Mouse (Mus musculus): ENCODE data around the gene Adamts17.

Adamts17 gene

DNA sequence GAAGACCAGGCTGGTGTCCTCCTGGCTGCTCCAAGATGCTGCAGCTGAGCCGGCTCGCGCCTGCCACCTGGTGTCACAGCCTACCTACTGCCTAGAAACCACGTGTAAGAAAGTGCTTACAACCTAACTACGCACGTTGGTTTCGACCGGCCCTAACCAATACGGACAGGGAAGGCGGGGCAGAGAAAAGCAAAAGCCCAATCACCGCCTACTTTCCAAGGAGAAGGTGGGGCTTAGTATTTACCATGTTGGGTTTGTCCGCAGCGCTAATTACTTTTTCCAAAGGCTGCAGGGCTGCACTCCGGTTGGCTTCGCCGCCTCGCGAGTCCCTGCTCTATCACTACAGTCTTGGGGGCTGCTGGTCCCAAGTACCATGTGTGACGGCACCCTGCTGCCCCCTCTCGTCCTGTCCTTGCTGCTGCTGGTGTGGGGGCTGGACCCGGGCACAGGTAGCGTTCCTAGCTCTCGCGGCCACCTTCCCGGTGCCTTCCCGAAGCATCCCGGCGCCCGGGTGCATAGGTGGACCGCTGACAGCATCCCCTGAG, at the start of gene Adamts17:
Adamts17 (plus strand) TSS at position 273 of the 545 bp plus-strand sequence.
- ATAC-seq (ENCODE audit: insufficient number of reproducible peaks, low FRiP score, low TSS enrichment): peak; percentile 91

- ATAC-seq (ENCODE audit: insufficient number of reproducible peaks, low FRiP score, low TSS enrichment): no peak
Observed at GRCm38 (mm10) chr7:66789860-66790748, 49.4 kb upstream of the Adamts17 start.

DNA sequence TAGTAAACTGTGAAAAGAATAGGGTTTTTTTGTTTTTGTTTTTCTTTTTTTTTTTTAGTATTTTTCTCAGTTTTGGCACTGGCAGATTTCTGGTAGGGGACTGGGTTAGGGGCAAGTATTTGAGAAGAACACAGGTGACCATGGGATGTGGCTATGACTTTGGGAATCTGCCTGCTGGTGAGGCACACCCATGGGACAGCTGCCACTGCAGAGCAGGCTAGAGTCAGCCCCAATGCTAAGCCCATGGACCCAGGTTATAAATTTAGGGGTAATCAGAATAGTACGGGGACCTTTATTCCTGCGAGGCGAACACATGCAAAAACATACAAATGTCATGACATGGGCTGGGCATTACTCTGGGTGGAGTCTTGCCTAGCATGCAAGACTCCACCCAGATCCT, 48.5 kb upstream of the Adamts17 start:
- ATAC-seq (ENCODE audit: insufficient number of reproducible peaks, low FRiP score, low TSS enrichment): no peak

DNA sequence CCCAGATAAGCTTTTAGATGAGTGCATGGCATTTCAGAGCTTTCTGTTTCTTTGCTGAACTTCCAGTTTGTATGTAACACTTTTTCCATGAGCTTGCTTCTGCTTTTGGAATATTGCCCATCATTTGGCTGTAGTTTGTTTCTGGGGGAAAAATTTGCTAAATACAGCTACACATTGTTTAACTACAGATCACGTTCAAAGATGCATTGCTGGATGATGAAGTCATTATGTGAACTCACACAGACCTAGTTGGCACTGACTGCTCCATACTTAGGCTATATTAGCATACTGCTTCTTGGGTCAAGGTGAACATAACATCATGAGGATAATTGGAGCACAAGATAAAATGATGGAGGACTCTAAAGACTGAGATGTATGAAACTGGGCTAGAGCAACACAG, 42.6 kb upstream of the Adamts17 start:
- ATAC-seq (ENCODE audit: insufficient number of reproducible peaks, low FRiP score, low TSS enrichment): no peak

GRCm38 (mm10) chr7:66797345-66797744, 42.2 kb upstream of the Adamts17 start:
- ATAC-seq (ENCODE audit: insufficient number of reproducible peaks, low FRiP score, low TSS enrichment): no peak

DNA sequence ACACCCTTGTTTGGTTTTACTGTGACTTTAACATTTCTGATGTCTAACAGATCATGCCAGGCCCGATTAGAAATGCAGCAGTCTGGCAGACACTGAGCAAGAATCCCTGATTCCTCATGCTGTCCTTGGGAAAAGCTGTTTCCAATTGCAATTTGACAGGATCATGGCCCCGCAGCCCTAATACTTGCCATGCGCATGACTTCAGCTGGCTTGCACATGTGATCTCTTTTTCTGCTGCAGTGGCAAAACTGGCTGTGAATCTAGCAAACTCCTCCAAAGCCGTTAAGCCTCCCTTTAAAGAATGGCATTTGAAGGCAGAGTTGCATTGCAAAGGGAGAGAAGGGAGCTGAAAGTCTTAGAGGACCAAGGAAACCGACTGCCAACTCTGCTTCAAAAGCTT, 40.7 kb upstream of the Adamts17 start:
- no peak for ATAC-seq (ENCODE audit: insufficient number of reproducible peaks, low FRiP score, low TSS enrichment)

- ATAC-seq (ENCODE audit: insufficient number of reproducible peaks, low FRiP score, low TSS enrichment): no peak
Observed at GRCm38 (mm10) chr7:66800784-66801183, 38.8 kb upstream of the Adamts17 start.

DNA sequence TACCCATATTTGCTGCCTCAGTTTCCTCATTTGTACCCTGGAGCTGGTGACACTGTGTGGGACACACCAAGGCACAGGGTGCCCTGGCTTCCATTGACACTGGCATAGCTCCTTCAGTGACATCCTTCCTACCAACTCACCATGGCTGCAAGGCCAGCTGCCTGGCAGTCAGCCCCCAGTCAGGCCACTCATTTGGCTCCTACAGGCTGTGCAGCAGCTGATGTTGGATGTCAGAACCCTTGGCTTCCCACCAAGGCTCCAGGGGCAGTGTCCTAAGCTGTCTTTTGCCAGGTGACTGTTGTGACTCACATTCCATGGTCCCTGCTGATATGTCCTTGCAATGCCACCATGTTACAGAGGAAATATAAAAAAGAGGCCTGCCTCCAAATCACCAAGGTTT, 37.8 kb upstream of the Adamts17 start:
- no peak for ATAC-seq (ENCODE audit: insufficient number of reproducible peaks, low FRiP score, low TSS enrichment)

GRCm38 (mm10) chr7:66803798-66804197, 35.7 kb upstream of the Adamts17 start:
- no peak for ATAC-seq (ENCODE audit: insufficient number of reproducible peaks, low FRiP score, low TSS enrichment)

- no peak for ATAC-seq (ENCODE audit: insufficient number of reproducible peaks, low FRiP score, low TSS enrichment)
Observed at GRCm38 (mm10) chr7:66806801-66807200, 32.7 kb upstream of the Adamts17 start.

GRCm38 (mm10) chr7:66810436-66810835, 29.1 kb upstream of the Adamts17 start:
- no peak for ATAC-seq (ENCODE audit: insufficient number of reproducible peaks, low FRiP score, low TSS enrichment)

GRCm38 (mm10) chr7:66811294-66811693, 28.2 kb upstream of the Adamts17 start:
- no peak for ATAC-seq (ENCODE audit: insufficient number of reproducible peaks, low FRiP score, low TSS enrichment)

DNA sequence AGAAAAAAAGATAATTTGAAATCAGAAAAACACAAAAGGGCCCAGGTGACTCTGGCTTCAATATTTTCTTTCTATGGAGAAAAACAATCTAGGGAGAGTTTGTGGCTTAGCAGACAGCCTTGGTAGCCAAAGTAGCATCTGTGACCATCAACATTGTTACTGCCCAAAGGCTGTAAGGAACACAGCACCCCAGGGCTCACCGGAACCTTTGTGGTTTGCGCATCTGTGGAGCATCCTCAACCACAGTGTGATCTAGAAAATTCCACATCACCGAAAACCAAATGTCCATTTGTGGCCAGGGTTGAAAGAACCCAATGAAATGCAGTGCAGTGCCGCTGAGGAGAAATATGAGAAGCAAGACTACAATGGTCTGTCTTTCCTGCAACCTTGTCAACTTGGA, 27.2 kb upstream of the Adamts17 start:
- ATAC-seq (ENCODE audit: insufficient number of reproducible peaks, low FRiP score, low TSS enrichment): no peak

DNA sequence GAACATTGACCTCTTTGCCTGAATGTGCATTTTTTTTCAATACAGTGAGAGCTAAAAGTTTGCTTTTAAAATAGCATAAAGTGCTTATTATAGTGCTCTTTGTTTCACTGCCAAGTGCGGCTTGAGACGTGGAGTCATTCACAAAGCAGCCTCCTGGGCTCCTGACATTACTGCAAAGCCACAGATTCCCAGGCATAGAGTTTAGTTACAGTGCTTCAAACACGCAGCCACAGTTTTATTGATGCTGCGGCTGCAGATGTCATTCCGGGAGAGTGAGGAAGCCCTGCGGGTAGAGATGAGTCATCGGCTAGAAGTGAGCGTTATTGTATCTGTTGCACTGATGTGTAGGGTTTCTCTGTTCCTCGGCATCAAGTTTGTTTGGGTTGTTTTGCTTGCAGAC, 26.8 kb upstream of the Adamts17 start:
- ATAC-seq (ENCODE audit: insufficient number of reproducible peaks, low FRiP score, low TSS enrichment): no peak

- no peak for ATAC-seq (ENCODE audit: insufficient number of reproducible peaks, low FRiP score, low TSS enrichment)
Observed at GRCm38 (mm10) chr7:66813172-66813571, 26.4 kb upstream of the Adamts17 start.

GRCm38 (mm10) chr7:66815526-66815925, 24.0 kb upstream of the Adamts17 start:
- ATAC-seq (ENCODE audit: insufficient number of reproducible peaks, low FRiP score, low TSS enrichment): no peak

DNA sequence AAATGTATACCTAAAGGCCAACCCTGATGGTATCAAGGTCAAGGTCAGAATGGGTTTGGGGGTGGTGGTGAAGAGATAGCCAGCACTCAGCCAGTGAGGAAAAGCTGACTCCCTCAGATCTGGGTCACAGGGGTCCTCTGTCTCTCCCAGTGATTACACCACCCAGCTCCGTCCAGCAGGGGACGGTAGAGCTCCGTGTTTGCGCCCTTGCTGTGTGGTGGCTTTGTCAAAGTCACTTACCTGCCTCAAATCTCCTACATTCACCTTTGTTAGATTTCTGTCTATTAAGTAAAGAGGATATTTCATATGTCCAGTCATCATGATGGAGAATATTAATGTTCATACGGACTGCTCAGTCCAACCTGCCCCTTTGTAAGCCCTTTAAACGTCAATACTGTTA, 19.5 kb upstream of the Adamts17 start:
- no peak for ATAC-seq (ENCODE audit: insufficient number of reproducible peaks, low FRiP score, low TSS enrichment)

DNA sequence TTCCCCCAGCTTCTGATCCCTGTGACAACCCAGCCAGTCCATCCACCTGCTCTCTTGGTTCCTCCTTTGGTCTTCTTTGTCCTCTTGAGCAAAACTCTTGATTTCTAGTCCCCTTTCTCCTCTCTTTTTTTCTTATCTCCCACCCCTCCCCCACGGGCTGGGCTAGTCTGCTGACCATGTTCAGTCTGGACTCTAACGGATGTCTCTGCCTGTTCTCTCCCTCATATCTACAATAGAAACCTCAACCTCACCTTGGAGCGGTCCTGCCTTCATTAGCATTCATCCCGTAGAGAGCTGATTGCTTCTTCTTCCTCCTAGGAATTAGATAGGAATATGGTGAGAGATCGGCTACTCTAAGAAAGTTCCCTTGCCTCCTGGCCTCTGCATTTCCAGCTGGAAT, 8.7 kb upstream of the Adamts17 start:
- no peak for ATAC-seq (ENCODE audit: insufficient number of reproducible peaks, low FRiP score, low TSS enrichment)

GRCm38 (mm10) chr7:66831295-66831694, 8.2 kb upstream of the Adamts17 start:
- ATAC-seq (ENCODE audit: insufficient number of reproducible peaks, low FRiP score, low TSS enrichment): no peak

GRCm38 (mm10) chr7:66840008-66840719, 629 bp downstream of the Adamts17 start:
- no peak; the same call in 1 of the 2 replicates for ATAC-seq (ENCODE audit: insufficient number of reproducible peaks, low FRiP score, low TSS enrichment)

DNA sequence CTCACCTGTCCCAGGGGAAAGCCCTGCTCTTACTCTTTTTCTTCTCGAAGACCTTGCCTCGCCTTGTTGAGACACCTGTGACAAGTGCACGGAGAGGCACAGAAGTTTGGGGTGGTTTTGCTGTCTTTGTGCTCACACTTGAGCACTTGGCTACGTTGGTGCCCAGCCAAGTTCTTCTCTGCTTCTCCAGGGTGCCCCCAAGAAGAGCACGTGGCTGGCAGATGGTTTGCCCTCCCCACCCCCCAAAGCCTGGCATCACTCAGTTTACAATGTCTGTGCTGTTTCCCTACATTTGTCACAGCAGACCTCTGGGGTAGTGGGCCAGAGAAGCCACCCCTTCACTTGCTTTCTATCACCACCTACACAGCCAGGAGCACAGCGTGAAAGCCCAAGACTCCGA, 1.6 kb downstream of the Adamts17 start:
- no peak for ATAC-seq (ENCODE audit: insufficient number of reproducible peaks, low FRiP score, low TSS enrichment)
